Mouse (Mus musculus) 3134 (cell line): ENCODE results near the gene Cdk18.

Source experiments
- DNase-seq: peaks from one replicate; pipeline ENCODE4 v3.0.0-alpha.2; 2011; ENCODE audit warnings: low spot score; ENCODE audit not compliant: insufficient read length; ENCODE audit errors: extremely low read depth

Gene Cdk18

GRCm38 (mm10) chr1:132121895-132122294 lies 17.6 kb downstream of the Cdk18 start:
- DNase-seq = no peak

- DNase-seq = peak; percentile 77
These were observed 18.2 kb downstream of the Cdk18 start for GRCm38 (mm10) chr1:132121236-132121635.

- no peak for DNase-seq
These were observed 22.9 kb downstream of the Cdk18 start for GRCm38 (mm10) chr1:132116606-132117005.

- DNase-seq = no peak
These were observed 26.4 kb downstream of the Cdk18 start for GRCm38 (mm10) chr1:132113098-132113497.

GRCm38 (mm10) chr1:132112426-132112825 lies 27.1 kb downstream of the Cdk18 start:
- no peak for DNase-seq

- DNase-seq = no peak
These were observed 28.1 kb downstream of the Cdk18 start for GRCm38 (mm10) chr1:132111411-132111810.

GRCm38 (mm10) chr1:132109368-132109767 lies 30.1 kb downstream of the Cdk18 start:
- no peak for DNase-seq

GRCm38 (mm10) chr1:132104353-132104752 lies 35.1 kb downstream of the Cdk18 start:
- no peak for DNase-seq

GRCm38 (mm10) chr1:132101953-132102697 lies 37.4 kb downstream of the Cdk18 start:
- DNase-seq = no peak

- no peak for DNase-seq
These were observed 39.7 kb downstream of the Cdk18 start for GRCm38 (mm10) chr1:132099775-132100174.

- DNase-seq = no peak
These were observed 40.5 kb downstream of the Cdk18 start for GRCm38 (mm10) chr1:132099016-132099415.

- DNase-seq = no peak
These were observed 41.4 kb downstream of the Cdk18 start for GRCm38 (mm10) chr1:132098076-132098475.

- DNase-seq = peak; percentile 56
These were observed 44.0 kb downstream of the Cdk18 start for GRCm38 (mm10) chr1:132095356-132096004.

GRCm38 (mm10) chr1:132093269-132093668 lies 46.2 kb downstream of the Cdk18 start:
- no peak for DNase-seq

GRCm38 (mm10) chr1:132090266-132090665 lies 49.2 kb downstream of the Cdk18 start:
- no peak for DNase-seq

- no peak for DNase-seq
These were observed 49.7 kb downstream of the Cdk18 start for GRCm38 (mm10) chr1:132089767-132090166.

- DNase-seq = no peak
These were observed 51.3 kb downstream of the Cdk18 start for GRCm38 (mm10) chr1:132088181-132088671.

GRCm38 (mm10) chr1:132085181-132086049 lies 54.1 kb downstream of the Cdk18 start:
- no peak for DNase-seq

GRCm38 (mm10) chr1:132078413-132078812 lies 61.1 kb downstream of the Cdk18 start:
- DNase-seq = no peak

GRCm38 (mm10) chr1:132075576-132075975 lies 63.9 kb downstream of the Cdk18 start:
- no peak for DNase-seq

GRCm38 (mm10) chr1:132070659-132071058 lies 68.8 kb downstream of the Cdk18 start:
- DNase-seq = no peak
